Mouse (Mus musculus): ENCODE data around the gene Was.

- no peak for TF ChIP-seq POLR2A (IDR thresholded peaks at IDR 0.05; ENCODE audit: low read depth, low read length)
- TF ChIP-seq CTCF (IDR thresholded peaks at IDR 0.05; ENCODE audit: borderline replicate concordance, insufficient read depth, low read length): no peak
These were observed 552 bp downstream of the Was start for GRCm38 (mm10) chrX:8089746-8090145.
